Mouse (Mus musculus): ENCODE measurements around the gene Chd1l.

Chd1l gene

DNA sequence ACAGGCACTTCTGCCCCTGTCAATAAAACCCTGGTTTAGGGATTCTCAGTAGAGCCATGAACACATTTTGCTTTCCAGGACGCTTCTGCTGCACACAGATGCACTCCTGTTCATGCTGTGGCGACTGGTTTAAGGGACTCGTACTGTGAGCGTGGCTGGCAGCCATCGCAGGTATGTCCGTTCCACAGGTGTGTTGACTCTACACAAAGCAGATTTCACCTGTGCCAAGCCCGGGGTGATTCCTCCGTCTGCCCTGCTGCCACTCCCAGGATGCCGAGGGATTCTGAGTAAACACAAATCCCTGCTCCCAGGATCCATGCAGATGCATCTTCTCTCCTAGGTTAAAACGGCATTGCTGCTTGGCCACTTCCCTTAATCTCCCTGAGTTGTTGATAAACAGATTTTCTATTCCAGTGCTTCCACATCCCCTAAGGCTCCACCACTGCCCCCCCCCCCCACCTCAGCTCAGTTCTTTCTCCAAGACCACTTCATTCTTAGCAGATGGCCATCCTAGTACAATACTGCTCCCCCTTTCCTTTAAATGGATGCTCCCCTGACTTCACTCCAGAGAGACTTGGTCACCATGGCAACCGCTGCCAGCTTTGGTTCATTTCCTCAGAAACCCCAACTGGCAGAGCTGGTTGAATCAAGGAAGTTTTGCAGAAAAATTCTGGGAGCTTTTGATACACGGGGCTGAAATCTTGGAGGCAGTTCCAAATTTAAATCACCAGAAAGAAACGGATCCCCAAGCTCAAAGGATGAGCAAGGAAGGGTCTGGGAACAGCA lies 87.9 kb downstream of the Chd1l start:
- DNase-seq (ENCODE audit: low spot score): no peak

GRCm38 (mm10) chr3:97519883-97520282 lies 90.1 kb downstream of the Chd1l start:
- DNase-seq (ENCODE audit: low spot score): no peak

DNA sequence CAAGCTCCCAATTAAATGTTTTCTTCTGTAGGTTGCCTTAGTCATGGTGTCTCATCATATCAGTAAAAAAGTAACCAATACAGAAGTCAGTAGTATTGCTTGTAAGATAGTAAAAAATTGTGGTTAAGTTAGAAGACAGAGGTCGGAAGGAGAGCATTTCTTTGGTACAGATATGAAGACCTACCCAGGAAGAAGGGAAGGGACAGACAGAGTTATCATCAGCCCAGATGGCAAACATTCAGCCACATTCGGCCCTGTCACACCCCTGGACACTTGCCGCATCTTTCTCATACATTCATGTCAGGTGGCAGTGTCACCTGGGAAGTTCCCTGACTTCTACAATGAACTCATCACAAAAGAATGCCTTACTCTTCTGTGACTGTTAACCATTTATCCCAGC lies 97.7 kb downstream of the Chd1l start:
- DNase-seq (ENCODE audit: low spot score): no peak

Measured in ovary, postnatal 10 days (tissue).